Mouse (Mus musculus): ENCODE measurements at regions not wholly inside any gene's neighbourhood (a gene's known extent, or its start where the extent isn't known, plus 50 kb on each side); places are given as distances from the start of the nearest gene placed in this dataset.

- Histone ChIP-seq H3K4me1 (replicated peaks) (0 out of 2 replicates have a peak, but pooled peaks cover 7% of the 10 kb centered on the region), H3K27ac (no peak overlapping the region), H3K27me3 (ENCODE audit: insufficient read depth, poor library complexity, severe bottlenecking) (no peaks in the 10 kb centered on the region), H3K9me3 (no peaks in the 10 kb centered on the region), H3K4me3 (no peak overlapping the region), H3K36me3 (no peaks in the 10 kb centered on the region)
- no peak for DNase-seq (ENCODE audit: low spot score)
- 87% methylated on average over 6 of the region's 6 CpGs for WGBS
Observed at GRCm38 (mm10) chr13:112048327-112048726, 239.5 kb upstream of the Map3k1 start.

DNA sequence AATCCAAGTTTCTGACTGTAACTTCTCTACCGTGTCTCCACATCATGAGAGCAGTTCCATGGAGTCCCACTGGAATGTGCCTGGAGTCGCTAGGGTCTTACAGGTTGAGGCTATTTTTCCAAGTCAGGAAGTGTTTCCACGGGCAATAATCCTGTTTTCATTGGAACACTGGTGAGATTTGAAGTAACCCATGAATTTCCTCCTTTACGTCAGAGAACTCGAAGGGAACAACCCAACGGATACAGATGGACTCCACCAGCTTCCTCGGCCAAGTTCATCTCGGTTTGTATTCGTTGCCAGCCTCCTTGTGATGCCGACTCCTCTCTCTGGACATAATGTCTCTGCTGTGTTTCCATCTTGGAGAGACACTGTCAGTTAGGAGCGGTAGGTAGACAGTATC lies 237.4 kb upstream of the Ankrd55 start:
- no peaks in the 10 kb centered on the region for H3K27me3 ChIP-seq (ENCODE audit: insufficient read depth, poor library complexity, severe bottlenecking)
- 95% methylated on average over 11 of the region's 11 CpGs for WGBS
- H3K9me3 ChIP-seq = no peaks in the 10 kb centered on the region
- 0 out of 2 replicates have a peak, but pooled peaks cover 6% of the 10 kb centered on the region for H3K4me1 ChIP-seq (replicated peaks)
- H3K36me3 ChIP-seq = no peaks in the 10 kb centered on the region
- H3K27ac ChIP-seq = no peak overlapping the region
- no peak for DNase-seq (ENCODE audit: low spot score)
- H3K4me3 ChIP-seq = no peak overlapping the region

DNA sequence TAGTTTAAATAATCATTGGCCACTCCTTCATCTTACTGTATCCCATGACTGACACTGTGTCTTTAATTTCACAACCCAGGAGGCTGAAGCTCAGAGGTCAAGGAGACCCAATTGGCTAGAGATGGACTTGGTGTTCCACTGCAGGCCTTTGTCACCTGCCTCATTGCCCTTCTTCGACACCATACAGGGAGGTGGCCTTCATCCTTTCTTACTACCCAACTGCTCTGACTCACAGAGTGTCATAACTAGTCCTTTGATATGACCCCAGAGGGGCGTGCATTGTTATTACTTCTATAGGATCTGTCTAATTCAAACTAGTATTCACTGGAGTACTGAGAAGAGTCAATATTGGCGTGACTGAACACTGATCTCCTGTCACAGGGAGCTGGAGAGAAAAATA lies 236.2 kb upstream of the Ankrd55 start:
- H3K27ac ChIP-seq = no peak overlapping the region
- no peaks in the 10 kb centered on the region for H3K27me3 ChIP-seq (ENCODE audit: insufficient read depth, poor library complexity, severe bottlenecking)
- no peaks in the 10 kb centered on the region for H3K9me3 ChIP-seq
- whole genome bisulfite sequencing = 84% methylated on average over 3 of the region's 3 CpGs
- H3K4me1 ChIP-seq (replicated peaks) = 0 out of 2 replicates have a peak, but pooled peaks cover 4% of the 10 kb centered on the region
- no peaks in the 10 kb centered on the region for H3K36me3 ChIP-seq
- H3K4me3 ChIP-seq = no peak overlapping the region
- DNase-seq (ENCODE audit: low spot score) = no peak

DNA sequence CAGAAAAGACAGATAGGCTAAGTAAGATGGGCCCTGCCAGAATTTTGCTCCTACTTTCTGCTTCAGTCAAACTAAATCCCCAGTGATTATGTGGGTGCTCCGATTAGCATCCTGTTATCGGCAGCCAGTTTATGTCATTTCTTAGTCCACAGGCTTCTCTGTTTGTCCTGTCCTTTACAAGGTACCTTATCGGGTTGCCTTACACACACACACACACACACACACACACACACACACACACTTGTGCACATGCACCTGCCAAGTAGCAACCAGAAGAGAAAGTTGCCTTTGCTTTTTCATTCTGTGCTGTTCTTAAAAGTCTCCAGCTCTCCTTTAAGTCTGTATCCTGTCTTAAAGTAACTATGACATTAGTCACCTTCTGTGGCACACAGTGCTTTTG lies 235.8 kb upstream of the Ankrd55 start:
- H3K4me1 ChIP-seq (replicated peaks) = 0 out of 2 replicates have a peak, but pooled peaks cover 4% of the 10 kb centered on the region
- DNase-seq (ENCODE audit: low spot score) = no peak
- H3K9me3 ChIP-seq = no peaks in the 10 kb centered on the region
- WGBS = 89% methylated on average over 3 of the region's 3 CpGs
- H3K27ac ChIP-seq = no peak overlapping the region
- H3K27me3 ChIP-seq (ENCODE audit: insufficient read depth, poor library complexity, severe bottlenecking) = no peaks in the 10 kb centered on the region
- no peak overlapping the region for H3K4me3 ChIP-seq
- no peaks in the 10 kb centered on the region for H3K36me3 ChIP-seq

DNA sequence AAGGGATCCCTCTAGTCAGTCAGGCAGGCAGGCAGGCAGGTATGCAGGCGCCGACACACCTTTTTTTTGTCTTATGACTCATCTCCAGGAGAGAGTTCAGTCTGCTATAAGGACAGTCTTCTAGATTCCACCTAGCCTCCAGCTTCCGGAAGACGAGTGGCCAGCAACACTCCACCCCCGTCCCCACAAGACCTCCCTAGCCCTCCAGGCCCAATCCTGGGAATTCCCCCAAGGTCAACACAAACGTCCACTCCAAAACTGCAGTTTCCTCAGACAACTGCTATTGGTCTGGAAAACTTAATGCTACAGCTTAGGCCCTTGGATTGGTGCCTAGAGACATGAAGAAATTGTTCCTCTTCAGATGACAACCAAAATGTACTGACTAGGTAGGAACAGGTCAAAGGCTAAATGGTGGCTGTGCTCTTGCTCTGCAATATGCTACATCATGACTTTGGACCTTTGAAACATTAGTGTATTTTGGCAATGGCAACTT lies 233.3 kb upstream of the Ankrd55 start:
- DNase-seq (ENCODE audit: low spot score) = no peak
- Histone ChIP-seq H3K4me1 (replicated peaks) (no peaks in the 10 kb centered on the region), H3K27ac (no peak overlapping the region), H3K36me3 (no peaks in the 10 kb centered on the region), H3K4me3 (no peak overlapping the region), H3K9me3 (no peaks in the 10 kb centered on the region), H3K27me3 (ENCODE audit: insufficient read depth, poor library complexity, severe bottlenecking) (no peaks in the 10 kb centered on the region)
- 86% methylated on average over 6 of the region's 6 CpGs for WGBS

DNA sequence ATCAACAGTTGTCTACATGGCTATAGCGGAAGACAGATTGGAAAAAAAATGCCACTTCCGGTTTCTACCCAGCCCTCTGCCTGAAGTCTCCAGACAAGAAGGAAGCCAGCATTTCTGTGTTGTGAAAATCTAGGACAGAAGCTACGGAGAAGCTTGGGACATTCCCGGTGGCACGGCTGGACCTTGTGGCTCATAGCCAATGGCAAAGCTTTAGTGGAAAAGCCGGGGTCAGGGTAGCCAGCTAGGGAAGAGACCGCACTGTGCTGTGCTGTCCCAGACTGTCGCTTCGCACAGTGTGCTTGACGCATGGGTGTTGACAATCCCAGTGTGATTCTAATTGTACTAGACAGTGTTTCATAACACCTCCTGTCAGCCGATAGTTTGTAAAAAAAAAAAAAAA lies 230.0 kb upstream of the Ankrd55 start:
- Histone ChIP-seq H3K4me3 (no peak overlapping the region), H3K4me1 (replicated peaks) (no peaks in the 10 kb centered on the region), H3K9me3 (no peaks in the 10 kb centered on the region), H3K36me3 (no peaks in the 10 kb centered on the region), H3K27ac (no peak overlapping the region), H3K27me3 (ENCODE audit: insufficient read depth, poor library complexity, severe bottlenecking) (no peaks in the 10 kb centered on the region)
- WGBS = 86% methylated on average over 11 of the region's 11 CpGs
- no peak for DNase-seq (ENCODE audit: low spot score)

DNA sequence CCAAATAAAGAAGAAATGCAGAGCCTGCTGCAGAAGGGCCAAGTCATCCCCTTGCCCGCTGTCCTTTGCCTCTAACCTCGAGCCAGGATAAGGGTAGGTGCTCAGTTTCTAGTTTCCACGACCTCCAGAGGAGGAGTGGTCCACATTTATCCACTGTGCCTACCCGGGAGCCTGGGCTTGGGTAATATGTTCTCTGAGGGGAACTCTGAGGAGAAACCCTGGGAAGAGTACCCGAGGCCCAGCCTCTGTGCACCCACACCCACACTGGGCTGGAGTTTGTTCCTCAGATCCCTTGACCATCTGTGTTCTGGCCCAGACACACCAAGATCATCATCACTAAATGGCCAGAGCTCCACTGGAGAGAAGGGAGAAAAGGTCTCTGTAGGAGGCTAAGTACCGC lies 229.5 kb upstream of the Ankrd55 start:
- H3K4me1 ChIP-seq (replicated peaks) = 0 out of 2 replicates have a peak, but pooled peaks cover 2% of the 10 kb centered on the region
- 79% methylated on average over 6 of the region's 6 CpGs for WGBS
- no peaks in the 10 kb centered on the region for H3K9me3 ChIP-seq
- H3K4me3 ChIP-seq = no peak overlapping the region
- no peaks in the 10 kb centered on the region for H3K36me3 ChIP-seq
- H3K27ac ChIP-seq = no peak overlapping the region
- DNase-seq (ENCODE audit: low spot score) = no peak
- H3K27me3 ChIP-seq (ENCODE audit: insufficient read depth, poor library complexity, severe bottlenecking) = no peaks in the 10 kb centered on the region

- DNase-seq (ENCODE audit: low spot score) = no peak
- 91% methylated on average over 8 of the region's 8 CpGs for WGBS
- Histone ChIP-seq H3K36me3 (no peaks in the 10 kb centered on the region), H3K4me3 (no peak overlapping the region), H3K27me3 (ENCODE audit: insufficient read depth, poor library complexity, severe bottlenecking) (no peaks in the 10 kb centered on the region), H3K4me1 (replicated peaks) (peaks cover 2% of the 10 kb centered on the region; the same call in 1 of the 2 replicates), H3K9me3 (no peaks in the 10 kb centered on the region), H3K27ac (no peak overlapping the region)
Observed at GRCm38 (mm10) chr13:112062024-112062423, 226.2 kb upstream of the Ankrd55 start.

DNA sequence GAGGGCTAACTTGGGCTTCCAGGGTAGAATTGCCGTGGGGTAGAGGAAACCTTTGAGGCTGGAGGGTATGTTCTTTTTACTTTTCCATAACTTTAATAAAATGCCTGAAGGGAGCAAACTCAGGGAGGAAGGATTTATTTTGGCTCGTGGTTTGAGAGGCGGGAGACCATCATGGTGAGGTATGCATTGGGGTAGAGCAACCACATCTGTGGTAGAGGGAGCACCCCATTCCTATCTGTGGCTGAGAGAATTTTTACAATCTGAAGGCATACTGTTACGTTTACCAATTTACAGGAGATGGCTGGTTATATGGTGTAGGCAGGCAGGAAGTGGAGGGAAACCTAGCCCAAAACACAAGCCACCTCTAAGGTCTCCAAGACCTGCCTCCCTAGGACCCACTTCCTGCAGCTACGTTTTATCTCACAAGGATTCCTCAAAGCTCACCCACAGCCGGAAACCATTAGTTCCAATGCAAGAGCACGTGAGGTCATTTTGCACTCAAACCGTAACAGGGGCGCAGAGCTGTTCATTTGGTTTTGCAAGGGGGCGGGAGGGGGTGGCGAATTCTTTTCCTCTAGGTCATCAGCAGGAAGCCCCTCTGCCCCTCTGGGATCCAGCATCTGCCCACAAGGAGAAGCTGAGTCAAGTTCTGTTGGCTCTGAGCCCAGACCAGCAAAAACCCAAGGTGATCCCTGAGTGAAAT lies 224.7 kb upstream of the Ankrd55 start:
- peaks cover 2% of the 10 kb centered on the region; the same call in 1 of the 2 replicates for H3K4me1 ChIP-seq (replicated peaks)
- H3K4me3 ChIP-seq = no peak overlapping the region
- no peak for DNase-seq (ENCODE audit: low spot score)
- 73% methylated on average over 11 of the region's 11 CpGs for WGBS
- H3K27ac ChIP-seq = no peak overlapping the region
- H3K27me3 ChIP-seq (ENCODE audit: insufficient read depth, poor library complexity, severe bottlenecking) = no peaks in the 10 kb centered on the region
- no peaks in the 10 kb centered on the region for H3K36me3 ChIP-seq
- no peaks in the 10 kb centered on the region for H3K9me3 ChIP-seq

- H3K36me3 ChIP-seq = no peaks in the 10 kb centered on the region
- H3K4me3 ChIP-seq = no peak overlapping the region
- H3K4me1 ChIP-seq (replicated peaks) = peaks cover 2% of the 10 kb centered on the region; the same call in 1 of the 2 replicates
- no peaks in the 10 kb centered on the region for H3K9me3 ChIP-seq
- no peak overlapping the region for H3K27ac ChIP-seq
- 90% methylated on average over 10 of the region's 10 CpGs for WGBS
- no peaks in the 10 kb centered on the region for H3K27me3 ChIP-seq (ENCODE audit: insufficient read depth, poor library complexity, severe bottlenecking)
- DNase-seq (ENCODE audit: low spot score) = no peak
Observed at GRCm38 (mm10) chr13:112064681-112065080, 223.6 kb upstream of the Ankrd55 start.

DNA sequence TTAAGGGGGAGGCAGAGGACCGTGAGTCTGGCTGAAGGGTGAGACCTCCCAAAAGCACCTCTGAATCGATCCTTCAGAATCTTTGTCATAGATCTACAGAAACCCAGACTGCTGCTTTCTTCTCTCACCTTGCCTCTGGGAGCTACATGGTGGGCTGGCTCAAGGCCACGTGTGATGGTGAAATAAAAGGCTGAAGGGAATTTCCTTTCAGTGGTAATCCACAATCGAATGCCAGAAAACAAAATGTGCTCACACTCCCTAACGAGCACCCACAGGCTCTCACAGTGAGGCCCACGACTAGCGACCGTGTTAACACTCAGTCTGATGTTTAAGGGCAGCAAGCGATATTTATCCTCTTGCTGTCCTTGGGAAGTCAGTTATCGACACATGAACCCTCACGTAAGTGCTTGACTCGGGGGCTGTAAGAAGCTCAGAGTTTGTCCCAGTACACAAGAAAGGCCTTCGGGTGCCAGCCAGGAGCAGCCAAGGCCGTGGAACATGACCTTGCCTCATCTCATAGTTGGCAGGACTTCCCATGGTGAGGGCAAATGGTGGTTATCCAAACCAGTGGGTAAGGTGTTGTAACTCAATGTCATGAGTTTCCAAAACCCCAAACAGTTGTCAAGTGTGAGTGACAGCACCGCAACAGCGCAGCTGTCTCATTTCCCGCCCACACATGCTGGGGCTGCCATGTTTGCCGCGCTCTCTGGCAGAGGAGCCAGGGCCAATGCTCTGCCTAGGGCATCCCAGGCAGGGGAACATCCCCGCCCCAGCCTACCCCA lies 221.0 kb upstream of the Ankrd55 start:
- H3K4me3 ChIP-seq = no peak overlapping the region
- no peak for DNase-seq (ENCODE audit: low spot score)
- H3K4me1 ChIP-seq (replicated peaks) = peaks cover 2% of the 10 kb centered on the region; the same call in 1 of the 2 replicates
- H3K27ac ChIP-seq = no peak overlapping the region
- 90% methylated on average over 20 of the region's 20 CpGs for WGBS
- no peaks in the 10 kb centered on the region for H3K27me3 ChIP-seq (ENCODE audit: insufficient read depth, poor library complexity, severe bottlenecking)
- no peaks in the 10 kb centered on the region for H3K36me3 ChIP-seq
- H3K9me3 ChIP-seq = no peaks in the 10 kb centered on the region

DNA sequence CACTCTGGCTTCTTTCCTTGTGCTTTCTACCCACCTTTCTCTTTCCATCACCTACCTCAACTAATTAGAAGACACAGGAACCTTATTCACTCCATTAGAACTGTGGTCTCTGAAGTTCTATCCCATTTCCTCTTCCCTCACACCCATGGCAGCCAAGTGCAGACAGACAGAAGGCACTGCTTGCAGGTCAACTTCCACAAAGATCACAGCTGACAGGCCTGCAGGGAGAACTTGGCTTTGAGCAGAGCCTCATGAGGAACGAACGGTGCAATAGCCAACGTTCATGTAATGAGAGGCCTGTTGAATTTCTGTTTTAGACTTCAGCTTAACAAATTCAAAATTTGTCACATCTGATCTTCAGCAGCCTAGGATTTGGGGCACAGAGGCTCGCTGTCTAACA lies 217.5 kb upstream of the Ankrd55 start:
- Histone ChIP-seq H3K4me1 (replicated peaks) (peaks cover 5% of the 10 kb centered on the region), H3K27ac (no peak overlapping the region)

More for the DNA sequence above, 217.5 kb upstream of the Ankrd55 start:
- Histone ChIP-seq H3K9me3 (no peaks in the 10 kb centered on the region), H3K36me3 (no peaks in the 10 kb centered on the region), H3K4me3 (no peak overlapping the region), H3K27me3 (ENCODE audit: insufficient read depth, poor library complexity, severe bottlenecking) (no peaks in the 10 kb centered on the region)
- DNase-seq (ENCODE audit: low spot score) = no peak
- WGBS = 89% methylated on average over 4 of the region's 4 CpGs
